ENCODE assay signal across 11 mouse cellular contexts in genomic region chr10:93274277-93274696, GRCm38 (mm10). TPM values are rescaled to one million over a fixed set of nuclear protein-coding genes. Genes with fewer than 3 reads are reported as not detected.
DNase-seq lines count a peak whose midpoint lies in the region; ATAC-seq and TF ChIP-seq lines count a peak whose summit lies in the region.
"Had no signal": no experiment of that assay in that cellular context is flagged by ENCODE, and none has a peak within 500 bp of the region (broad histone marks: within the 10 kb centered on the region; RNA-seq: fewer than 3 reads in every experiment).

No protein-coding gene starts in this region.

- no peak for TF ChIP-seq POLR2A in MEL (IDR thresholded peaks at IDR 0.05; ENCODE audit: control insufficient read depth in 1 of 2, insufficient read depth in 1 of 2, low read depth in 1 of 2, low read length in 2 of 2, poor library complexity in 1 of 2)

- TF ChIP-seq EP300 in MEL (IDR thresholded peaks at IDR 0.05; ENCODE audit: low read depth in 1 of 2, low read length in 2 of 2) = no peak

- no peak for ATAC-seq in heart, embryonic 16.5 days (replicated peaks; ENCODE audit: extremely low read depth, insufficient read depth, low FRiP score)
- ATAC-seq in hindbrain, postnatal 0 days = no peak

- no peak for DNase-seq in heart, adult 8-10 months (ENCODE audit: low spot score)
- DNase-seq in A20 (ENCODE audit: low read depth, low spot score) (peak; percentile 66), MEL (ENCODE audit: low read depth, low spot score) (peak; percentile 53)
- DNase-seq in hindbrain, postnatal 0 days (ENCODE audit: low spot score) = peak; percentile 45
- DNase-seq in adrenal gland, postnatal 10 days = no peak
- no peak for DNase-seq in thymus, adult 18-20 months
- DNase-seq in urinary bladder, postnatal 14 days (ENCODE audit: low spot score) = no peak
- DNase-seq: right cerebral cortex, postnatal 4 days had no signal

- 45% methylated on average over 2 of the region's 2 CpGs for WGBS in heart, embryonic 16.5 days
- 71% methylated on average over 2 of the region's 2 CpGs for WGBS in hindbrain, postnatal 0 days

- TF ChIP-seq RAD21 in MEL (IDR thresholded peaks at IDR 0.05; ENCODE audit: low read depth, low read length) = no peak

- no peak for TF ChIP-seq CTCF in MEL (IDR thresholded peaks at IDR 0.05 in 2 of 3, conservative IDR thresholded peaks at IDR 0.05 in 1 of 3; ENCODE audit: control insufficient read depth in 1 of 3, insufficient read depth in 1 of 3, low read depth in 2 of 3, low read length in 3 of 3, poor library complexity in 1 of 3, severe bottlenecking in 1 of 3)
- no peak for TF ChIP-seq CTCF in hindbrain, postnatal 0 days (IDR thresholded peaks at IDR 0.05; ENCODE audit: low read depth)

- peaks cover 42% of the 10 kb centered on the region for H3K4me1 ChIP-seq in heart, embryonic 16.5 days (ENCODE audit: control insufficient read depth, insufficient read depth, low read length)
- H3K4me1 ChIP-seq in MEL (ENCODE audit: control insufficient read depth in 1 of 2, insufficient read depth in 2 of 2, low read length in 2 of 2) = peaks cover 2 to 12% of the 10 kb centered on the region in 2 experiments; a peak in 3 of 4 replicates
- peaks cover 49% of the 10 kb centered on the region for H3K4me1 ChIP-seq in hindbrain, postnatal 0 days (ENCODE audit: insufficient read depth, low read length)

- H3K36me3 ChIP-seq in heart, embryonic 16.5 days (ENCODE audit: control insufficient read depth, insufficient read depth) = no peaks in the 10 kb centered on the region
- peaks cover 0 to 7% of the 10 kb centered on the region in 2 experiments; a peak in 2 of 4 replicates for H3K36me3 ChIP-seq in MEL (ENCODE audit: control insufficient read depth in 1 of 2, insufficient read depth in 2 of 2, low read length in 2 of 2)
- no peaks in the 10 kb centered on the region for H3K36me3 ChIP-seq in hindbrain, postnatal 0 days (ENCODE audit: insufficient read depth, low read length)

- H3K9me3 ChIP-seq in heart, embryonic 16.5 days (replicated peaks; ENCODE audit: control insufficient read depth, low read length) = no peaks in the 10 kb centered on the region
- H3K9me3 ChIP-seq in MEL (replicated peaks; ENCODE audit: insufficient read depth, low read length) = no peaks in the 10 kb centered on the region
- no peaks in the 10 kb centered on the region for H3K9me3 ChIP-seq in hindbrain, postnatal 0 days (ENCODE audit: low read length)
- H3K9me3 ChIP-seq: embryonic facial prominence, embryonic 12.5 days had no signal

- no peak overlapping the region for H3K4me2 ChIP-seq in heart, embryonic 16.5 days (ENCODE audit: low read depth, low read length)
- H3K4me2 ChIP-seq in hindbrain, postnatal 0 days (ENCODE audit: low read depth, low read length) = no peak overlapping the region
- H3K4me2 ChIP-seq: embryonic facial prominence, embryonic 12.5 days had no signal

- H3K27ac ChIP-seq in heart, embryonic 16.5 days (ENCODE audit: low read length) = peak overlapping the region; percentile 39; the same call in 1 of the 2 replicates
- no peak overlapping the region for H3K27ac ChIP-seq in MEL (ENCODE audit: control insufficient read depth, low read depth, low read length)
- 0 out of 2 replicates have a peak overlapping the region, but pooled peaks have one; percentile 92 for H3K27ac ChIP-seq in hindbrain, postnatal 0 days
- H3K27ac ChIP-seq: macrophage had no signal

- no peak overlapping the region for H3K4me3 ChIP-seq in heart, embryonic 16.5 days (ENCODE audit: low read length)
- H3K4me3 ChIP-seq in MEL (ENCODE audit: control insufficient read depth in 1 of 2, insufficient read depth in 1 of 2, low read depth in 2 of 2, low read length in 2 of 2) = no peak overlapping the region
- H3K4me3 ChIP-seq in hindbrain, postnatal 0 days (ENCODE audit: low read length) = no peak overlapping the region
- H3K4me3 ChIP-seq: embryonic facial prominence, embryonic 12.5 days had no signal

- no peaks in the 10 kb centered on the region for H3K79me2 ChIP-seq in MEL (ENCODE audit: control insufficient read depth, insufficient read depth, low read length, poor library complexity)

- H3K9ac ChIP-seq in heart, embryonic 16.5 days (ENCODE audit: low read length) = no peak overlapping the region
- no peak overlapping the region for H3K9ac ChIP-seq in MEL (ENCODE audit: control insufficient read depth, low read depth, low read length, poor library complexity, severe bottlenecking)
- H3K9ac ChIP-seq in hindbrain, postnatal 0 days (replicated peaks; ENCODE audit: low read length) = no peak overlapping the region
- H3K9ac ChIP-seq: embryonic facial prominence, embryonic 12.5 days had no signal

- H3K27me3 ChIP-seq in heart, embryonic 16.5 days (ENCODE audit: control insufficient read depth, insufficient read depth, low read length) = no peaks in the 10 kb centered on the region
- H3K27me3 ChIP-seq in MEL (ENCODE audit: control insufficient read depth in 1 of 2, insufficient read depth in 2 of 2, low read length in 2 of 2) = no peaks in the 10 kb centered on the region
- no peaks in the 10 kb centered on the region for H3K27me3 ChIP-seq in hindbrain, postnatal 0 days (ENCODE audit: insufficient read depth, low read length)
- H3K27me3 ChIP-seq: embryonic facial prominence, embryonic 12.5 days had no signal

TF ChIP-seq in MEL, 35 proteins besides CTCF, POLR2A, EP300 and RAD21:
- peak; percentile 36; the same call in 1 of the 2 replicates for TF ChIP-seq ZNF384 (IDR thresholded peaks at IDR 0.05; ENCODE audit: low read depth, low read length)
- TF ChIP-seq MAFK (IDR thresholded peaks at IDR 0.05; ENCODE audit: borderline replicate concordance, low read depth, low read length) = no peak

RNA-seq across cellular contexts. Expression of gene Elk3, which starts 36.6 kb away (rescaled TPM):
- 29.3 and 34.2 TPM in 2 replicates for polyA plus RNA-seq in heart, embryonic 16.5 days (2015; fragmentation: Nextera tagmentation; extraction: Ambion mirVana)
- 10 to 100 TPM; 32.0 to 37.6 (median 35.2) TPM for total RNA-seq in heart, adult 8-10 months (2022)
- total RNA-seq in MEL (2012; rRNA removed) = 0.65 and 1.0 TPM in 2 replicates
- polyA plus RNA-seq in MEL (2012; ENCODE audit: insufficient read depth in 1 of 2, insufficient read length in 2 of 2, low read depth in 1 of 2, low replicate concordance in 2 of 2, missing spikeins in 1 of 2) = 1 to 10 TPM in 1 of 2 experiments, not detected in 1; 6.3 TPM
- total RNA-seq in hindbrain, postnatal 0 days (2014; rRNA removed) = 7.6 and 9.5 TPM in 2 replicates
- polyA plus RNA-seq in hindbrain, postnatal 0 days (2015; fragmentation: Nextera tagmentation; extraction: Ambion mirVana) = 6.2 and 7.1 TPM in 2 replicates
- 10 to 100 TPM; 58.4 to 70.4 TPM for total RNA-seq in adrenal gland, postnatal 10 days (2021)

Comparison
In these comparisons a context has a peak if more than half of its experiments do, and no peak if none do; other contexts are left out.
1. DNase-seq: peak in A20 (single experiment), MEL (single experiment) and hindbrain, postnatal 0 days (single experiment); none in heart, adult 8-10 months (single experiment), adrenal gland, postnatal 10 days (single experiment), thymus, adult 18-20 months (0 of 2) and urinary bladder, postnatal 14 days (single experiment).